Mouse (Mus musculus): ENCODE measurements around the gene 1700015G11Rik.
A peak's percentile ranks its signal among the peaks of the same experiment; 100 is the strongest.

The 1700015G11Rik gene

GRCm38 (mm10) chr7:52015628-52016027 is at the start of gene 1700015G11Rik:
1700015G11Rik (minus strand) TSS chr7:52015728.
- DNase-seq (ENCODE audit: low read depth, low spot score): no peak

GRCm38 (mm10) chr7:52056954-52057353 is 41.4 kb upstream of the 1700015G11Rik start:
- DNase-seq (ENCODE audit: low read depth, low spot score): no peak

- DNase-seq (ENCODE audit: low read depth, low spot score): no peak
These were observed 40.7 kb upstream of the 1700015G11Rik start for GRCm38 (mm10) chr7:52056274-52056673.

- no peak for DNase-seq (ENCODE audit: low read depth, low spot score)
These were observed 40.3 kb upstream of the 1700015G11Rik start for GRCm38 (mm10) chr7:52055831-52056230.

- DNase-seq (ENCODE audit: low read depth, low spot score): no peak
These were observed 22.4 kb upstream of the 1700015G11Rik start for GRCm38 (mm10) chr7:52037600-52038582.

- no peak for DNase-seq (ENCODE audit: low read depth, low spot score)
These were observed 8.6 kb upstream of the 1700015G11Rik start for GRCm38 (mm10) chr7:52024050-52024626.

- no peak for DNase-seq (ENCODE audit: low read depth, low spot score)
These were observed 6.5 kb upstream of the 1700015G11Rik start for GRCm38 (mm10) chr7:52022039-52022438.

GRCm38 (mm10) chr7:52015180-52015579 is 348 bp downstream of the 1700015G11Rik start:
- no peak for DNase-seq (ENCODE audit: low read depth, low spot score)

GRCm38 (mm10) chr7:52013457-52013856 is 2.1 kb downstream of the 1700015G11Rik start:
- DNase-seq (ENCODE audit: low read depth, low spot score): no peak

GRCm38 (mm10) chr7:52007138-52007537 is 8.4 kb downstream of the 1700015G11Rik start:
- no peak for DNase-seq (ENCODE audit: low read depth, low spot score)

- DNase-seq (ENCODE audit: low read depth, low spot score): no peak
These were observed 9.3 kb downstream of the 1700015G11Rik start for GRCm38 (mm10) chr7:52006296-52006630.

GRCm38 (mm10) chr7:52005511-52006295 is 9.8 kb downstream of the 1700015G11Rik start, which contains the start of gene Svip:
Svip (minus strand) TSS chr7:52006018.
- DNase-seq (ENCODE audit: low read depth, low spot score): peak; percentile 96

GRCm38 (mm10) chr7:51991020-51991419 is 24.5 kb downstream of the 1700015G11Rik start:
- DNase-seq (ENCODE audit: low read depth, low spot score): no peak

GRCm38 (mm10) chr7:51986909-51987308 is 28.6 kb downstream of the 1700015G11Rik start:
- DNase-seq (ENCODE audit: low read depth, low spot score): no peak

GRCm38 (mm10) chr7:51985763-51986162 is 29.8 kb downstream of the 1700015G11Rik start:
- no peak for DNase-seq (ENCODE audit: low read depth, low spot score)

- DNase-seq (ENCODE audit: low read depth, low spot score): no peak
These were observed 33.2 kb downstream of the 1700015G11Rik start for GRCm38 (mm10) chr7:51982303-51982702.

GRCm38 (mm10) chr7:51979271-51979670 is 36.3 kb downstream of the 1700015G11Rik start:
- no peak for DNase-seq (ENCODE audit: low read depth, low spot score)

GRCm38 (mm10) chr7:51975181-51975580 is 40.3 kb downstream of the 1700015G11Rik start:
- no peak for DNase-seq (ENCODE audit: low read depth, low spot score)

GRCm38 (mm10) chr7:51973526-51973925 is 42.0 kb downstream of the 1700015G11Rik start:
- no peak for DNase-seq (ENCODE audit: low read depth, low spot score)

GRCm38 (mm10) chr7:51973091-51973490 is 42.4 kb downstream of the 1700015G11Rik start:
- no peak for DNase-seq (ENCODE audit: low read depth, low spot score)

- DNase-seq (ENCODE audit: low read depth, low spot score): peak; percentile 27
These were observed 43.2 kb downstream of the 1700015G11Rik start for GRCm38 (mm10) chr7:51972252-51972855.

All from skeletal muscle tissue, adult 2 months (tissue).